Mouse (Mus musculus) c-Kit-negative CD71-positive TER-119-positive erythroid progenitor cells, embryonic 14.5 days (primary cell): ENCODE data around the gene Ppp1r15b.

Experiments
- DNase-seq: peaks from one replicate; pipeline ENCODE4 v3.0.0-alpha.2; 2013; ENCODE audit warnings: low read depth, low spot score

Ppp1r15b gene

GRCm38 (mm10) chr1:133161559-133161958 is 30.6 kb downstream of the Ppp1r15b start:
- no peak for DNase-seq

- DNase-seq: no peak
These were observed 31.1 kb downstream of the Ppp1r15b start for GRCm38 (mm10) chr1:133162046-133162445.

- no peak for DNase-seq
These were observed 32.0 kb downstream of the Ppp1r15b start for GRCm38 (mm10) chr1:133162981-133163380.

GRCm38 (mm10) chr1:133163820-133164431 is 33.0 kb downstream of the Ppp1r15b start, which contains the start of gene Plekha6:
TSS of gene Plekha6 (plus strand) at chr1:133164210.
- no peak for DNase-seq

DNA sequence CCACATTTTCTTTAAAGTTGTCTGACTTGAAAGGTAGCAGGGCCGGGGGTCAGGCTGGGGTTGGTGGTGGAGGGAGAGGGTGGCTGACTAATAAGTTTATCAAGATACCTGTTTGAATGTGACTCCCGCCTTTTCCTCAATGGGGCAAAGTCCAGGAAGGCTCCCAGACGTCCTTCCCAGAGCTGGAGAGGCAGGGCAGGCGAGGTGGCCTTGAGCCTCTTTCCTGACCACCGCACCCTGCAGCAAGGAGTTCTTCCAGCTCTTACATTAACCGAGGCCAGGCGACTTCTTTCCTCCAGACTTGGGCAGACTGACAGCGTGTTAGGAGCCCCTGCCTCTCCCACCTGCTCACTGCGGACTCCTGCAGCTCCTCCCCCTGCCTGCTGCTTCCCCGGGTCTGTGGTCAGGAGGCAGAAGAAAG is 33.7 kb downstream of the Ppp1r15b start:
- DNase-seq: no peak

GRCm38 (mm10) chr1:133165111-133165510 is 34.2 kb downstream of the Ppp1r15b start:
- no peak for DNase-seq

GRCm38 (mm10) chr1:133168318-133169060 is 37.5 kb downstream of the Ppp1r15b start:
- no peak for DNase-seq

GRCm38 (mm10) chr1:133170196-133170595 is 39.3 kb downstream of the Ppp1r15b start:
- no peak for DNase-seq

- DNase-seq: no peak
These were observed 40.4 kb downstream of the Ppp1r15b start for GRCm38 (mm10) chr1:133171357-133171756.

- DNase-seq: no peak
These were observed 44.2 kb downstream of the Ppp1r15b start for GRCm38 (mm10) chr1:133175150-133175549.

- DNase-seq: peak; percentile 9
These were observed 46.7 kb downstream of the Ppp1r15b start for GRCm38 (mm10) chr1:133177480-133178172.

GRCm38 (mm10) chr1:133178732-133179440 is 47.9 kb downstream of the Ppp1r15b start:
- no peak for DNase-seq

DNA sequence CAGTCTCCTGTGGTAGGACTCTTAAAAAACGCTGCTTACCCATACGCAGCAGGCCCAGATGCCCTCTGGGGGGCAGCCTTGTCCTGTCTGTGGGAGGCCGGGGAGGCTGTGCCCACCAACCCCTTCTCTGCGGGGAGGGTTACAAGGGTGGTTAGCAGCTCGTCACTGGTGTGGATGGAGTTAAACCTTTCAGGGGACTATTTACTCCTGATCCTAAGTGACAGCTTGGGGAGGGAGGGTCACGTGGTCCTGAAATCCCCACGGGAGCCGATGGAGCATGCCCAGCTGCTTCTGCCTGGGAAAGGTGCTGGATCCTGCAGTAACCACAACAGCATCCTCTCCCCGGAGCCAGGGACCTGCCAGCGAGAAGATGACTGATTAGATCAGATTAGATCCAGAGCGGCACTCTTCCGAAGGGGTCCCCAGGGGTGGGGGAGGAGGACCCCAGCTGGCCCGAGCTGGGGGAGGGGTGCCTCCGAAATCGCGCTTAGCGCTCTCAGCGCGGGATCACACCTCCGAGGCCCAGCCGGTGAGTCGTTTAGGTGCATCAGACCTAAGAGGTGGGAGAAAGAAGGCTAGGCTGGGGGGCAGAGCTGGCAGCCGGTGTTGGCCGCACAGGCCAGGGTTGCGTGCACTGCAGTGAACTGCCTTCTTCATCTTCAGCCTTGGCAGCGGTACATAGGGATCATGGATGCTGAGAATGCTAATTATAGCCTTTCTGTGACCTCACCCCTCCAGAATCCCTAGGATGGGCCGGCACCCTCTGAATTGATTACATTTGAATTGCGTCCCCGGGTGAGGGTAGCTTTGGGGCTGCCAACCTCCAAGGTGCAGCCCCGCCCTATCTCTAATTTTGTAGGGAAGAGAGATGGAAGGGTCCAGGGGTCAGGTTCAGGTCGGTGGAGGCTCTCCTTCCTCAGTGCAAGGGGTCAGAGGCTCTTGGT is 50.4 kb downstream of the Ppp1r15b start:
- no peak for DNase-seq

DNA sequence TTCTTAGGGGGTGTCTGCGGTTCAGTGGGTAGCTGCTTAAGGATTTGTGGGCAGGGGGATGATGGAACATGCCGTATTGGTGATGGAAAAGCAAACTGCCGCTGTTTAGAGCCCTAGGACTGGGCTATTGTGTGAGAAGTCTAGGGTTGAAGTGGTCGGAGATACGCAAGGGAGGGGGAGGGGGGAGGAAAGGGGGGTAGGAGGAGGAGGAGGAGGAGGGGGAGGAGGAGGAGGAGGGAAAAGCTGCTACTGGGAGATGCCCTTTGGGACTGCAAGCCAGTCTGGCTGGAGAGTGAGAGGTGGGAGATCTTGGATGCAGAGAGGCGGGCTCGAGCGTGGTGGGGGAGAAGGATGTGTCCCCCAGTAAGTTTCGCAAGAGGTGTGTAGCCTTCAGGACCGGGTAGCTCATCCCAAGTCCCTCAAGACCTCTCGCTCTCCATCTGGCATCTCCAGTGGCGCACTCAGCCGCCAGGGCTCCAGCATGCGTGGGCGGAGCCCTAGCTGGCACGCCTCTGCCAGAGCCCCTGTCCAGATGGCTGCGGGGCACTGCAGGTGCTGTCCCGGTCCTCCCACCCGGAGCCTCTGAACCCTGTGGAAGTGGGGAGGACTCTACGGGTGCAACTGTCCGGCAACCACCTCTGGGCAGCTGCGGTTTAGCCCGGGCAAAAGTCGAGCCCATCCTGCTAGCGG is 51.2 kb downstream of the Ppp1r15b start:
- no peak for DNase-seq

GRCm38 (mm10) chr1:133182706-133183095 is 51.8 kb downstream of the Ppp1r15b start:
- DNase-seq: no peak

DNA sequence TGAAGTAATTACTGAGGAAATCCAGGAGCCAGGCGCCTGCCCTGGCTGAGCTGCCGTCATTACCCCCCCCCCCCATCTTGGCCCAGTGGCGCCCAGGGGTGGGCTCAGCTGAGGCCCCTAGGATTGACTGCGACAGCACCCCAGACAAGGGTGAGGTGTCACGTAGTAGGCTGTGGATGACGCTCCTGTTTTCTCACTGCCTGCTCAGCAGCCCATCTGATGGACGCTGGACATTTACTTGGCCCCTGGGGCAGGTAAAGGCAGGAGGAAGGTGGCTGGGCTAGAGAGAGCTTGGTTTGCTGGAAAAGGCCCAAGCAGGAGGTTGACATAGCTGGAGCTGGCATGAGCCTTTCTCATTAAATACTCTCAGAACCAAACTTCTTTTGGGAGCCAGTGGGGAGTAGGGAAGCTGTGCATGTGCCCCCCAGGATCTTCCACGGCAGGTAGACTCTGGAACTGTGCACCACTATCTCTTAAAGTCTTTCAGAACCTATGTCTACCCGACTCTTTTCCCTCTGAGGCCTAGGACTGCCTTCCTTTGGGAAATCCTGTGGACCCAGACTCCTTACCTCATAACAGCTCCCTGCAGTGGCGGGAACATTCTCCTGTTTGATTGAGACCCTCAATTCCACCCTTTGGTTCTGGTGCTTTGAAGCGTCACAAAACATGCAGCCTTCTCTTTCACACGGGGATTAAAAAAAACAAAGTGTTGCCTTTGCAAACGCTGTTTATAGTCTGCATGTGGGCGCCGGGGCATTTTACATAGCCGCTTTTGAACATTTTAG is 52.4 kb downstream of the Ppp1r15b start:
- no peak for DNase-seq

DNA sequence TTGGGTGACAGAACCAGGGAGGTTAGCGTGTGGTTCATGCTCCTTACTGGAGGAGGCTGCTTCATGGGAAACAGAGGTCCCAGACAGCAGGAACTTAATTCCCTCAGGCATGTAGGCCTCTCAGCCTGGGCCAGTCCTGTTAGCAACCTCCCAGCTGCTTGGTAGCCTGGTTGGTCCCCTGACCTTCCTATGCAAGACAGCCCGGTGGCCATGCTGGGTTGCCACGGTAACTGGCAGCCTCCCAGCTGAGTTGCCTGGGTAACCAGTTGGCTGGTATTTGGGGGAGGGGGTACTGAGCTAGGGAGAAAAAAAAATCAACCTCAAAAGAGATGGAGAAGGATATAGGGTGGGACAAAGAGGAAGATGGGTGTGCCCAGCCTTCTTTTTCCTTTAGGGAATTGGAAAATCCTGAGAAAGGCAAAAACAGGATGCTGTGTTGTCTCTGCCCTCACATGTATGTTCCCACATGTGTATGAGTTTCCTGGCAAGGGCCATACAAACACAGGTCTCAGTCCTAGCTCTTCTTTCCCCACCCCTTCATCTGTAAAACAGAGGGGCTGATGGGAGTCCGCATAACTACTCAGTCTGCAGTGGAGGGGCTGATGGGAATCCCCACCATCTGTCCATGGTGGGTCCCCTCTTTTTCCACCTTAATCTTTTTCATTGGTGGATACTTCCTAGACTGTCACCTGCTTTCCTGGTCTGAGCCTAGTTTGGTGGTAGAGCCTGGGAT is 57.2 kb downstream of the Ppp1r15b start:
- DNase-seq: no peak

DNA sequence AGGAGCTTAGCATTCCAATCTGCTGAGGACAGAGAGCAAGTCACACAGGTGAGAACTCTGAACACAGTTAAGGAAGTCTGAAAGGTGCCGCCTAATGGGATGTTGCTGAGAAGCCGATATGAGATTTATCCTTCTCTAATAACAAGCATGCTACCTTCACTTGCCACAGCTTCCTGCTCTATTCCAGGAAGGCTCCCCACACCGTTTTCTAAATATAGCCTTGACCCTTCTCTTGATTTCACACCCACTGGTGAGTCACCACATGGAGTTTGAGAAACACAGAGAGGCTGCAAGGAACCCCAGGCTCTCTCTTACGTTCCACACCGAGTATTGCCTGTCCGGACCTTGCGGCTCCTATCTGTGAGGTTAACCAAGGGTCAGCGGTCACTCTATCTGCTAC is 57.8 kb downstream of the Ppp1r15b start:
- no peak for DNase-seq
